Mouse (Mus musculus): ENCODE data around the gene Mvb12a. TPM values are rescaled to one million over a fixed set of nuclear protein-coding genes. Genes with fewer than 3 reads are reported as not detected.

The Mvb12a gene
- polyA plus RNA-seq, 1 experiment: 55.1 TPM

DNA sequence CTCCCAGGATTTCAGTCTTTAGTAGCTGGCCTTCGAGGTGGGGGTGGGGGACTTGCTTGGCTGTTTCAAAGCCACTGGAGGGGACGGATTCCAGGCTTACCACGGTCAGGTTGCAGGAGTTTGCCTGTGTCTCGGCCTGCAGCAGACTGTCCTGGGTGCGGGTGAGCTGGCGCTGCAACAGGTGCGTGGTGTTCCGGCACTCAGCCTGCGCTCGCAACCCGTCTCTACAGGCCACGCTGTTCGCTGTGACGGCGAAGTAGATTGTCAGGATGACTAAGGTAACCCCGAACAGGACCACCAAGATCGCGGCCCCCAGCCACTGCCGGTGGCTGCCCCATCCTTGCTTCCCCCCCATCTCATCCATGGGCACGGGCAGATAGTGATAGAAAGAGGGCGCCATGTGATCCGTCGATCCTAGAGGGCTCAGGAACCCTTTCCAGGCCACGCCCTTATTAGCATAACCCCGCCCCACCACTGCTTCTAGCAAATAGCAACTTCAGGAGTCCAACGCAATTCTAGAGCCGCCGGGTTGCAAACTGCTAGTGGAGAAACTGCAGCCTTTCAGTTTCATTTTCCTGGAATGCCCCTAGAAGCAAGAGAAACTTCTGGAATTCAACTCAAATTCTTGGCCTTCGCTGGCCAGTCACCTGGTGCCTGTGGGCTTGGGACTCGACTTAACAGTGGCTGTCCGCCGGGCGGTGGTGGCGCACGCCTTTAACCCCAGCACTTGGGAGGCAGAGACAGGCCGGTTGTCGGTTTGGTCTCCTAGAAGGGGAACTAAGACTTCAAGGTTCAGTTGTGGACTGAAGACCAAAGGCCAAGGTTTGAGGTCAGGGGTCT lies 5.5 kb upstream of the Mvb12a start, which contains the start of gene Bst2:
Gene Bst2, minus strand, starts transcription at position 429 of the 840 bp plus-strand sequence.
- Histone ChIP-seq H3K4me1 (ENCODE audit: control insufficient read depth, insufficient read depth, low read length) (peaks cover 12% of the 10 kb centered on the region), H3K27me3 (ENCODE audit: control insufficient read depth, insufficient read depth, low read length) (no peaks in the 10 kb centered on the region), H3K27ac (ENCODE audit: control insufficient read depth, insufficient read depth, low read depth, low read length) (peak within 1 kb of the TSS; percentile 59), H3K4me3 (ENCODE audit: control insufficient read depth, low read depth, low read length) (peak within 1 kb of the TSS; percentile 85), H3K36me3 (ENCODE audit: control insufficient read depth, insufficient read depth, low read length) (no peaks in the 10 kb centered on the region)
- TF ChIP-seq CTCF (IDR thresholded peaks at IDR 0.05; ENCODE audit: control insufficient read depth, insufficient read depth, insufficient replicate concordance, low read depth, low read length): no peak
- TF ChIP-seq POLR2A (IDR thresholded peaks at IDR 0.05; ENCODE audit: control insufficient read depth, low read depth, low read length): no peak

DNA sequence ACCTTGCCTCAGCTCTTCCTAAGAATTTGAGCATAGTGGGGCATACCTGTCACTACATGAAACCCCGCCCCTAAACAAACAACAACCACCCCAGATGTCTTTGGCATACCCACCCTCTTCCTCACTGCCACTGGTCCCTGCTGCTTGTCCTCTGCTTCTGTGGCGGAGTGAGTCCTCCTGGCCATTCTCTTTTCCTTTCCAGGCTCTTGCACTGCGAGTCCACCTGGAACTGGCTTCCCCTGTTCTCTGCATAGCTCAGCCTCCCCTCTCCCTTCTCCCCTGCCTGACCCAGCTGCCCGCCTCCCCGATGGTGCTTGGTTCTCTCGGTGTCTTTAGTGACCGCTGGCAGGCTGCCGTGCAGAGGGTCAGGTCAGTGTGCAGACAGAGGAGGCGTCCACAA lies 1.0 kb downstream of the Mvb12a start:
- TF ChIP-seq POLR2A (IDR thresholded peaks at IDR 0.05; ENCODE audit: control insufficient read depth, low read depth, low read length) (no peak), CTCF (IDR thresholded peaks at IDR 0.05; ENCODE audit: control insufficient read depth, insufficient read depth, insufficient replicate concordance, low read depth, low read length) (no peak)
- H3K36me3 ChIP-seq (ENCODE audit: control insufficient read depth, insufficient read depth, low read length): no peaks in the 10 kb centered on the region
- H3K4me3 ChIP-seq (ENCODE audit: control insufficient read depth, low read depth, low read length): no peak overlapping the region
- peaks cover 7% of the 10 kb centered on the region for H3K4me1 ChIP-seq (ENCODE audit: control insufficient read depth, insufficient read depth, low read length)
- no peak overlapping the region for H3K27ac ChIP-seq (ENCODE audit: control insufficient read depth, insufficient read depth, low read depth, low read length)
- no peaks in the 10 kb centered on the region for H3K27me3 ChIP-seq (ENCODE audit: control insufficient read depth, insufficient read depth, low read length)

DNA sequence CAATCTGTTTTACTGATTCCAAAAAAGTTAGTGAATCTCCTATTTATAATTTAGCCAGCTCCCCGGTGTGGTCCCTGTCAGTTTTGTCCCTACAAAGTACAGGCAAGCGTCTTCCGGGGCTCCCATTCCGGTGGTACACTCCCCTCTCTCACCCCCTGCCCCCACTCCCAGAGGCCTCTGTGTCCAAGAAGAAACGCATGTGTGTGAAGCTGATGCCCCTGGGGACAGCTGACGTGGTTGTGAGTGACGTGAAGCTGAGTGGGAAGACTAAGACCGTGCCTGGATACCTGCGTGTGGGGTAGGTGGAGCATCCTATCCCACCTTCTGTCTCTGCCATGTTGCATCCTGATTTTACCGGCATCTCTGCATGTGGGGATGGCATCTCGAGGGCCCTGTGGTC lies 2.3 kb downstream of the Mvb12a start:
- no peak overlapping the region for H3K27ac ChIP-seq (ENCODE audit: control insufficient read depth, insufficient read depth, low read depth, low read length)
- TF ChIP-seq CTCF (IDR thresholded peaks at IDR 0.05; ENCODE audit: control insufficient read depth, insufficient read depth, insufficient replicate concordance, low read depth, low read length) (no peak), POLR2A (IDR thresholded peaks at IDR 0.05; ENCODE audit: control insufficient read depth, low read depth, low read length) (no peak)
- no peaks in the 10 kb centered on the region for H3K27me3 ChIP-seq (ENCODE audit: control insufficient read depth, insufficient read depth, low read length)
- H3K4me1 ChIP-seq (ENCODE audit: control insufficient read depth, insufficient read depth, low read length): peaks cover 7% of the 10 kb centered on the region
- no peak overlapping the region for H3K4me3 ChIP-seq (ENCODE audit: control insufficient read depth, low read depth, low read length)
- H3K36me3 ChIP-seq (ENCODE audit: control insufficient read depth, insufficient read depth, low read length): no peaks in the 10 kb centered on the region

DNA sequence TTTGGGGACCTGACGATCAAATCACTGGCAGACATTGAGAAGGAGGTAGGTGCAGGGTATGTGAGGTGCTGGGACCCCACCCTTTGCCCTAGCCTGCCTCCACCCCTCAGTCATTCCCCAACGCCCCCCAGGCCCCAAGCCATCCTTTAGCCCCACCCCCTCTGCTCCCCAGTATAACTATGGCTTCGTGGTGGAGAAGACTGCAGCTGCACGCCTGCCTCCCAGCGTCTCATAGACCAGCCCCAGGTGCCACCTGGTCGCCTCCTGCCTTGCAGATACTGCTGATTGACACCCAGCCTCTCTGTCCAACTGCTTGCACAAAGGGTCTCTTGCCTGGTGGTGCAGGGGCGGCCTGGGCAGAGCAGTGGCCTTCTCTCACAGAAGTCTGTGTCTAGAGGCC lies 4.9 kb downstream of the Mvb12a start:
- no peaks in the 10 kb centered on the region for H3K36me3 ChIP-seq (ENCODE audit: control insufficient read depth, insufficient read depth, low read length)
- H3K4me3 ChIP-seq (ENCODE audit: control insufficient read depth, low read depth, low read length): no peak overlapping the region
- peaks cover 7% of the 10 kb centered on the region for H3K4me1 ChIP-seq (ENCODE audit: control insufficient read depth, insufficient read depth, low read length)
- H3K27ac ChIP-seq (ENCODE audit: control insufficient read depth, insufficient read depth, low read depth, low read length): no peak overlapping the region
- TF ChIP-seq POLR2A (IDR thresholded peaks at IDR 0.05; ENCODE audit: control insufficient read depth, low read depth, low read length) (no peak), CTCF (IDR thresholded peaks at IDR 0.05; ENCODE audit: control insufficient read depth, insufficient read depth, insufficient replicate concordance, low read depth, low read length) (no peak)
- no peaks in the 10 kb centered on the region for H3K27me3 ChIP-seq (ENCODE audit: control insufficient read depth, insufficient read depth, low read length)

GRCm38 (mm10) chr8:71550754-71551153 lies 8.0 kb downstream of the Mvb12a start:
- TF ChIP-seq POLR2A (IDR thresholded peaks at IDR 0.05; ENCODE audit: control insufficient read depth, low read depth, low read length) (no peak), CTCF (IDR thresholded peaks at IDR 0.05; ENCODE audit: control insufficient read depth, insufficient read depth, insufficient replicate concordance, low read depth, low read length) (no peak)
- Histone ChIP-seq H3K27me3 (ENCODE audit: control insufficient read depth, insufficient read depth, low read length) (no peaks in the 10 kb centered on the region), H3K4me1 (ENCODE audit: control insufficient read depth, insufficient read depth, low read length) (peaks cover 6% of the 10 kb centered on the region), H3K4me3 (ENCODE audit: control insufficient read depth, low read depth, low read length) (no peak overlapping the region), H3K36me3 (ENCODE audit: control insufficient read depth, insufficient read depth, low read length) (no peaks in the 10 kb centered on the region), H3K27ac (ENCODE audit: control insufficient read depth, insufficient read depth, low read depth, low read length) (no peak overlapping the region)

DNA sequence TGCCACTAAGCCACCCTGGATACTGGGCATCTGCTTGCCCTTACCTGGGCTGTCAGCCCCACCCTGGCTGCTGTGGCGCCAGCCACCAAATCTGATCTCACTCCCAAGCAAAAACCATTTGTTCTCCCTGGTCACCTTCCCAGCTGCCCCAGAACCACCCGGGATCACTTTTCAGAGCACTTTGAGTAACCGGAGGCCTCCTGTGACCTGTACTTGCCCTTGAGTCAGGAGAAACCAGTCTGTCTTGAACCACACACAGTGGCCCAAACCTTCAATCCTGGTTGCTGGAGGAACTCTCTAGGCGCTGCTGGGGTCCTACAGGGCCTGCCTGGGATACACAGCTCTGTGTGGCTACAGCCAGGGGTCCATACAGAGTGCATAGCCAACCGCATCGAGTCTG lies 10.0 kb downstream of the Mvb12a start:
- no peaks in the 10 kb centered on the region for H3K36me3 ChIP-seq (ENCODE audit: control insufficient read depth, insufficient read depth, low read length)
- H3K4me3 ChIP-seq (ENCODE audit: control insufficient read depth, low read depth, low read length): no peak overlapping the region
- no peaks in the 10 kb centered on the region for H3K27me3 ChIP-seq (ENCODE audit: control insufficient read depth, insufficient read depth, low read length)
- H3K4me1 ChIP-seq (ENCODE audit: control insufficient read depth, insufficient read depth, low read length): peaks cover 6% of the 10 kb centered on the region
- no peak overlapping the region for H3K27ac ChIP-seq (ENCODE audit: control insufficient read depth, insufficient read depth, low read depth, low read length)
- no peak for TF ChIP-seq CTCF (IDR thresholded peaks at IDR 0.05; ENCODE audit: control insufficient read depth, insufficient read depth, insufficient replicate concordance, low read depth, low read length)
- TF ChIP-seq POLR2A (IDR thresholded peaks at IDR 0.05; ENCODE audit: control insufficient read depth, low read depth, low read length): no peak

DNA sequence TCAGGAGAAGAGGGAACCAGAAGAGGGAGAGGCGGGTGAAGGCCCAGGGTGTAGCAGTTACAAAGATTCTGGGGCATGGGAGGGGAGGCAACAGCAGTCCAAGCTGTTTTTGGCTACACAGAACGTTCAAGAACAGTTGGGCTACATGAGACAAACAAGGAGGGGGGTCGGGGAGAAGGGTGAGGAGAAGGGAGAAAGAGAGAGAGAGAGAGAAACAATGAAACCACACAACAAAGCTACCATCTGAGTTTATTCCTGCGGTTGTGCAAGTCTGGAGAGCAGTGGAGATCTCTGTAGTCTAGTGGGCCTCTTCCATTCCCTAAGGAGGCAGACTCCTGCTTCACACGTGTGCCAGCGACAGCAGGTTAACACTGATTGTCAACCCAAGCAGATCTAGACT lies 11.3 kb downstream of the Mvb12a start:
- H3K4me3 ChIP-seq (ENCODE audit: control insufficient read depth, low read depth, low read length): peak overlapping the region; percentile 27; the same call in 1 of the 2 replicates
- TF ChIP-seq POLR2A (IDR thresholded peaks at IDR 0.05; ENCODE audit: control insufficient read depth, low read depth, low read length) (no peak), CTCF (IDR thresholded peaks at IDR 0.05; ENCODE audit: control insufficient read depth, insufficient read depth, insufficient replicate concordance, low read depth, low read length) (no peak)
- peaks cover 10% of the 10 kb centered on the region for H3K4me1 ChIP-seq (ENCODE audit: control insufficient read depth, insufficient read depth, low read length)
- no peak overlapping the region for H3K27ac ChIP-seq (ENCODE audit: control insufficient read depth, insufficient read depth, low read depth, low read length)
- H3K36me3 ChIP-seq (ENCODE audit: control insufficient read depth, insufficient read depth, low read length): no peaks in the 10 kb centered on the region
- no peaks in the 10 kb centered on the region for H3K27me3 ChIP-seq (ENCODE audit: control insufficient read depth, insufficient read depth, low read length)
